Mouse (Mus musculus) midbrain, embryonic 16.5 days (tissue): Measurements from ENCODE around the gene Slc2a12. TPM values are rescaled to one million over a fixed set of nuclear protein-coding genes. Genes with fewer than 3 reads are reported as not detected.

Source experiments
- ATAC-seq: fragments of 200-750 bp; cut with Nextera tagmentation; 2 replicates; pipeline ENCODE4 v1.8.0; 2017; ENCODE audit warnings: moderate TSS enrichment
- H3K27ac ChIP-seq: fragments of 300-500 bp; sonication (generic); 2 replicates; pipeline ENCODE4 v1.5.1; 2014; ENCODE audit warnings: mild to moderate bottlenecking, low read length, mixed read lengths
- H3K27me3 ChIP-seq: fragments of 300-500 bp; sonication (generic); 2 replicates; pipeline ENCODE4 v1.6.1; 2014; ENCODE audit warnings: low read depth, low read length, mixed read lengths; ENCODE audit not compliant: control insufficient read depth, insufficient read depth
- H3K36me3 ChIP-seq: fragments of 300-500 bp; sonication (generic); 2 replicates; pipeline ENCODE4 v1.6.1; 2014; ENCODE audit warnings: mild to moderate bottlenecking, low read length, moderate library complexity, mixed read lengths; ENCODE audit not compliant: control insufficient read depth, insufficient read depth
- H3K4me1 ChIP-seq: fragments of 300-500 bp; sonication (generic); 2 replicates; pipeline ENCODE4 v1.6.1; 2014; ENCODE audit warnings: mild to moderate bottlenecking, low read length, mixed read lengths; ENCODE audit not compliant: control insufficient read depth, insufficient read depth
- H3K4me2 ChIP-seq: fragments of 300-500 bp; sonication (generic); 2 replicates; pipeline ENCODE4 v1.6.1; 2014; ENCODE audit warnings: mild to moderate bottlenecking, low read length, mixed read lengths
- H3K4me3 ChIP-seq: fragments of 300-500 bp; sonication (generic); 2 replicates; pipeline ENCODE4 v1.5.1; 2014; ENCODE audit warnings: low read depth, mild to moderate bottlenecking, low read length, moderate library complexity, mixed read lengths
- H3K9ac ChIP-seq: fragments of 300-500 bp; sonication (generic); 2 replicates; pipeline ENCODE4 v1.6.1; 2014; ENCODE audit warnings: low read depth, low read length, mixed read lengths
- H3K9me3 ChIP-seq: fragments of 300-500 bp; sonication (generic); replicated peaks from 2 replicates; pipeline ENCODE4 v1.6.1; 2014; ENCODE audit warnings: mild to moderate bottlenecking, low read length, mixed read lengths; ENCODE audit not compliant: control insufficient read depth, poor library complexity, severe bottlenecking
- WGBS: fragments of 180-500 bp; shearing (Covaris S2); extraction: QIAGEN DNeasy Blood & Tissue Kit; methylation state at CpG from one replicate; pipeline ENCODE4 v1.1.7; 2014; 5-methylcytosine and 5-hydroxymethylcytosine counted together
- polyA plus RNA-seq: library from polyadenylated mRNA; unstranded; fragments of >200 nt; fragmentation: Nextera tagmentation; extraction: Ambion mirVana; gene quantifications from 2 replicates; pipeline ENCODE4 v1.2.1, GENCODE M21; 2015

Slc2a12 gene
- polyA plus RNA-seq, 1 experiment from 2014 or later = 5.3 TPM

DNA sequence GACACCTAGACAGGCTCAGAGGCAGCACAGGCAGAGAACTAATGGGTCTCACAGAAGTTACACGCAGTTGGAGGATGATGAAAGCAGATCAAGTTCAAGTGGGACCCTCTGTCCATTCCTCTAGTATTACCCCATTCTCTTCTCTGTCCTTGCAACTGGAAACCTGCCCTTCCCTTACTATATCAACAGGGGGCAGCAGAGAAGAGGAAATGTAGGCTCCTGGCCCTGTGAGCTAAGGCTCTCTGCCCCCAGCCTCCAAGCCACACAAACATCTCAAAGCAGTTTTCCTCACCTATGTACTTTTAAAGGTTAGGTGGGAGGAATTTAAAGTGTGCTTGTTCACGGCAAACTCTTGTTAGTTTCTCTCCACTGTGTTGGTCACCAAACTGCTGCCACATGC lies 26.0 kb upstream of the Slc2a12 start:
- H3K4me1 ChIP-seq = no peaks in the 10 kb centered on the region
- no peak for ATAC-seq
- no peaks in the 10 kb centered on the region for H3K36me3 ChIP-seq
- H3K9me3 ChIP-seq = no peaks in the 10 kb centered on the region
- 66% methylated on average over 2 of the region's 2 CpGs for WGBS
- H3K27me3 ChIP-seq = no peaks in the 10 kb centered on the region
- H3K27ac ChIP-seq = no peak overlapping the region
- H3K4me2 ChIP-seq = no peak overlapping the region
- no peak overlapping the region for H3K4me3 ChIP-seq
- H3K9ac ChIP-seq = no peak overlapping the region

DNA sequence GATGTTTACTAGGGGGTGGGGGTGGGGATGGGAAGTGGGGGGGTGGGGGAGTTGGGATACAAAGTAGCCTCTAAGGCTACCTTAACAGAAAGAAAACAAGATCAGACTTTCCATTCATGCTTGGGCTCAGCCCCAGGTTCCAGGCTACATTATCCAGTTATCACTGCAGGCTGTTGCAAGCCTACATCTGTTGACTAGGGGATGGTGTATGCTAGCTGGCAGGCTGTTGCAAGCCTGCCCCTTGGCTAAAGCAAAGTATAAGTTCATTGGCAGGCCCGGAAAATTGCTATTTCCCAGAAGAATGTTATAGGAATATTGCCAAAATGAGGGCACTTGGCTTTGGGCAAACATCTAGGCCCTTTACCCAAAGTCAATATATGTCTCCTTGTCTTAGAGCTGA lies 16.0 kb upstream of the Slc2a12 start:
- H3K9ac ChIP-seq = no peak overlapping the region
- WGBS = 81% methylated on average over 1 of the region's 1 CpGs
- no peak for ATAC-seq
- no peak overlapping the region for H3K4me2 ChIP-seq
- H3K27ac ChIP-seq = no peak overlapping the region
- H3K27me3 ChIP-seq = no peaks in the 10 kb centered on the region
- H3K9me3 ChIP-seq = no peaks in the 10 kb centered on the region
- H3K4me1 ChIP-seq = peaks cover 2% of the 10 kb centered on the region; the same call in 1 of the 2 replicates
- H3K36me3 ChIP-seq = no peaks in the 10 kb centered on the region
- no peak overlapping the region for H3K4me3 ChIP-seq

GRCm38 (mm10) chr10:22631103-22631502 lies 13.7 kb upstream of the Slc2a12 start:
- Histone ChIP-seq H3K4me1 (peaks cover 2% of the 10 kb centered on the region; the same call in 1 of the 2 replicates), H3K4me3 (no peak overlapping the region), H3K27ac (no peak overlapping the region), H3K36me3 (no peaks in the 10 kb centered on the region), H3K27me3 (no peaks in the 10 kb centered on the region), H3K9ac (no peak overlapping the region), H3K9me3 (no peaks in the 10 kb centered on the region), H3K4me2 (no peak overlapping the region)
- no peak for ATAC-seq
- WGBS = 79% methylated on average over 4 of the region's 4 CpGs

- no peak overlapping the region for H3K4me2 ChIP-seq
- WGBS = 92% methylated on average over 7 of the region's 7 CpGs
- no peak overlapping the region for H3K27ac ChIP-seq
- no peaks in the 10 kb centered on the region for H3K36me3 ChIP-seq
- no peak overlapping the region for H3K4me3 ChIP-seq
- peaks cover 2% of the 10 kb centered on the region; the same call in 1 of the 2 replicates for H3K4me1 ChIP-seq
- ATAC-seq = no peak
- H3K9ac ChIP-seq = no peak overlapping the region
- no peaks in the 10 kb centered on the region for H3K27me3 ChIP-seq
- H3K9me3 ChIP-seq = no peaks in the 10 kb centered on the region
Observed at GRCm38 (mm10) chr10:22631528-22631927, 13.3 kb upstream of the Slc2a12 start.

DNA sequence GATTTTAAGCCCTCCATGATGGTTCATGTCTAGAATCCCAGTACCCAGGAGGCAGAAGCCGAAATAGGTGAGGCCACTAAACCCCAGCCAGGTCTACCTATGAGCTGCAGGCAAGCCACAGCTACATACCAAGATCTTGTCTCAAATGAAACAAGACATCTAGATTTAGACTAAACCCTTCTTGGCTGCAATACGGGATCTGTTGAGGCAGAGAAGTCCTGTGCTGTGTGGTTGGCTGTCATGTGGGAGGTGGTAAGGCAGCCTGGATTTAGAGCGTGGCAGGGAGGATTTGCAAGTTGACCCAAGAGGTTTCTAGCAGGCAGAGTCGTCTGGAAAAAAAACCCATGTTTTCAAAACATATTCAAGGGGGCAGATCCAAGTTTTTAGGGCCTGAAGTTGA lies 12.9 kb upstream of the Slc2a12 start:
- no peak for ATAC-seq
- H3K36me3 ChIP-seq = no peaks in the 10 kb centered on the region
- no peaks in the 10 kb centered on the region for H3K27me3 ChIP-seq
- H3K4me2 ChIP-seq = no peak overlapping the region
- H3K4me1 ChIP-seq = peaks cover 2% of the 10 kb centered on the region; the same call in 1 of the 2 replicates
- no peak overlapping the region for H3K4me3 ChIP-seq
- WGBS = 79% methylated on average over 4 of the region's 4 CpGs
- H3K9me3 ChIP-seq = no peaks in the 10 kb centered on the region
- no peak overlapping the region for H3K27ac ChIP-seq
- no peak overlapping the region for H3K9ac ChIP-seq

GRCm38 (mm10) chr10:22633406-22634306 lies 11.2 kb upstream of the Slc2a12 start:
- peaks cover 2% of the 10 kb centered on the region; the same call in 1 of the 2 replicates for H3K4me1 ChIP-seq
- H3K27ac ChIP-seq = no peak overlapping the region
- no peaks in the 10 kb centered on the region for H3K36me3 ChIP-seq
- H3K27me3 ChIP-seq = no peaks in the 10 kb centered on the region
- no peaks in the 10 kb centered on the region for H3K9me3 ChIP-seq
- H3K4me2 ChIP-seq = no peak overlapping the region
- H3K9ac ChIP-seq = no peak overlapping the region
- 37% methylated on average over 6 of the region's 6 CpGs for WGBS
- ATAC-seq = peak; percentile 42
- no peak overlapping the region for H3K4me3 ChIP-seq

DNA sequence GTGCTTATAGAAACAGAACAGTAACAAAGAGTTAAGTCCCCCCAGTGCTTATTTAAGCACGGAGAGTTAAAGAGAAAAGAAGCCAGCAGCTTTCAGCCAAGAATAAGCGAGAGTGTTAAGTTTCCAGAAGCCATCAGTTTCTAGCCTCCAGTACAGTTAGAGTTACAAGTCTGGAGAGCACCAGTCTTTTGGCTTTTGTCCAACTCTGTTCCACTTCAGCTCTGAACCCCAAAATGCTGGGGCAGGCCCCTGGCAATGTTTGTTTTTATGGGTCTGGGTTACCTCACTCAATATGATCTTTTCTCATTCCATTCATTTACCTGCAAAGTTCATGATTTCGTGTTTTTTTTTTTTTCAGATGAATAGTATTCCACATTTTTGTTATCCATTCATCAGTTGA lies 7.6 kb upstream of the Slc2a12 start:
- no peaks in the 10 kb centered on the region for H3K27me3 ChIP-seq
- 33% methylated on average over 3 of the region's 3 CpGs for WGBS
- no peak overlapping the region for H3K4me3 ChIP-seq
- no peak overlapping the region for H3K27ac ChIP-seq
- no peaks in the 10 kb centered on the region for H3K36me3 ChIP-seq
- no peak for ATAC-seq
- no peaks in the 10 kb centered on the region for H3K9me3 ChIP-seq
- no peak overlapping the region for H3K9ac ChIP-seq
- no peak overlapping the region for H3K4me2 ChIP-seq
- H3K4me1 ChIP-seq = peaks cover 2% of the 10 kb centered on the region; the same call in 1 of the 2 replicates

DNA sequence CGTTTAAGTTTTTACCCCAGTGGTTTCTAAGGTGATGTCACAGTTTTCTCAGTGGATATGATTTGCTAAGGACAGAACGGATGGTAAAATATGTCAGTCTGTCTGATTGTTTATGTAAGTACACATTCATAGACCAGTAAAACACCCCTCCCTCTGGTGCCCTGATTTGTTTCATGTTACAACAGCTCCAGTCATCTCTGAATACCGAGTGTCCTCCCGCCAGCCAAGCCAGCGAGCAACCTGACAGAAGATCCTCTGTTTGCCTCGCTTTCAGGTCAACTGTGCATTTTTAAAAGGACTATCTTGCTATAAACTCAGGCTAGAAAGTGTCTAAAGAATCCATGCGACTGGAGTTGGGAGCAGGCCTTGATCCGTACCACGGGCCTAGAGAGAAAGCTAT lies 640 bp upstream of the Slc2a12 start:
- Histone ChIP-seq H3K36me3 (no peaks in the 10 kb centered on the region), H3K27me3 (no peaks in the 10 kb centered on the region), H3K4me3 (no peak overlapping the region), H3K27ac (peak overlapping the region; percentile 2; the same call in 1 of the 2 replicates), H3K4me1 (peaks cover 8% of the 10 kb centered on the region; the same call in 1 of the 2 replicates), H3K9me3 (no peaks in the 10 kb centered on the region), H3K4me2 (peak overlapping the region; percentile 90), H3K9ac (no peak overlapping the region)
- WGBS = 47% methylated on average over 9 of the region's 9 CpGs
- 0 out of 2 replicates have a peak, but pooled peaks have one; percentile 7 for ATAC-seq

- no peak for ATAC-seq
- 83% methylated on average over 4 of the region's 4 CpGs for WGBS
- Histone ChIP-seq H3K4me2 (no peak overlapping the region), H3K4me3 (no peak overlapping the region), H3K27ac (no peak overlapping the region), H3K9ac (no peak overlapping the region), H3K4me1 (peaks cover 8% of the 10 kb centered on the region; the same call in 1 of the 2 replicates), H3K36me3 (no peaks in the 10 kb centered on the region), H3K27me3 (no peaks in the 10 kb centered on the region), H3K9me3 (no peaks in the 10 kb centered on the region)
Observed at GRCm38 (mm10) chr10:22648702-22649101, 3.9 kb downstream of the Slc2a12 start.
